Mouse (Mus musculus) layer of hippocampus, postnatal 10 days (tissue): ENCODE data around the gene Ube2h. TPM values are rescaled to one million over a fixed set of nuclear protein-coding genes. Genes with fewer than 3 reads are reported as not detected.
A peak's percentile ranks its signal among the peaks of the same experiment; 100 is the strongest.
"Not testable (repeated sequence)": the region's sequence is repeated elsewhere in the genome, so short reads cannot be mapped to it uniquely, and the experiment has no call there.

Source experiments
- DNase-seq, 2 experiments: peaks; one replicate each; pipeline ENCODE4 v3.0.0; 2021; ENCODE audit warnings: low spot score in 2 of 2
- total RNA-seq, 2 experiments: library from RNA; stranded (reverse); gene quantifications; 2 replicates each; pipeline ENCODE4 v1.2.3; 2021

Ube2h gene
- total RNA-seq, 2 experiments from 2014 or later, result 94.0 to 96.5 TPM

GRCm38 (mm10) chr6:30205180-30205538 is 99.2 kb downstream of the Ube2h start:
- not testable (repeated sequence) for DNase-seq

- DNase-seq, result peak; percentile 22 to 47
Observed at GRCm38 (mm10) chr6:30204383-30205179, 99.8 kb downstream of the Ube2h start.

- DNase-seq, result no peak
Observed at GRCm38 (mm10) chr6:30196143-30196542, 108.2 kb downstream of the Ube2h start.

GRCm38 (mm10) chr6:30195656-30196055 is 108.7 kb downstream of the Ube2h start:
- no peak for DNase-seq

GRCm38 (mm10) chr6:30183624-30184023 is 120.7 kb downstream of the Ube2h start:
- DNase-seq, result no peak

GRCm38 (mm10) chr6:30182038-30182437 is 122.3 kb downstream of the Ube2h start:
- DNase-seq, result no peak

GRCm38 (mm10) chr6:30180321-30180720 is 124.0 kb downstream of the Ube2h start:
- DNase-seq, result no peak

- DNase-seq, result no peak
Observed at GRCm38 (mm10) chr6:30179046-30179445, 125.3 kb downstream of the Ube2h start.

- DNase-seq, result no peak
Observed at GRCm38 (mm10) chr6:30178023-30178639, 126.2 kb downstream of the Ube2h start.

- DNase-seq, result no peak
Observed at GRCm38 (mm10) chr6:30177305-30177704, 127.0 kb downstream of the Ube2h start.

GRCm38 (mm10) chr6:30176496-30176895 is 127.8 kb downstream of the Ube2h start:
- DNase-seq, result no peak

GRCm38 (mm10) chr6:30175918-30176421 is 128.4 kb downstream of the Ube2h start:
- no peak for DNase-seq

- no peak for DNase-seq
Observed at GRCm38 (mm10) chr6:30175225-30175917, 129.0 kb downstream of the Ube2h start.

- no peak for DNase-seq
Observed at GRCm38 (mm10) chr6:30174461-30175224, 129.7 kb downstream of the Ube2h start.

- no peak for DNase-seq
Observed at GRCm38 (mm10) chr6:30173551-30174460, 130.5 kb downstream of the Ube2h start.

- DNase-seq, result peak in 1 of 2 experiments; percentile 36
Observed at GRCm38 (mm10) chr6:30172820-30173550, 131.4 kb downstream of the Ube2h start.

GRCm38 (mm10) chr6:30172441-30172819 is 131.9 kb downstream of the Ube2h start:
- no peak for DNase-seq

- no peak for DNase-seq
Observed at GRCm38 (mm10) chr6:30171967-30172366, 132.4 kb downstream of the Ube2h start.

GRCm38 (mm10) chr6:30171226-30171625 is 133.1 kb downstream of the Ube2h start:
- no peak for DNase-seq
